Mouse (Mus musculus): ENCODE measurements around the gene Sspn. TPM values are rescaled to one million over a fixed set of nuclear protein-coding genes. Genes with fewer than 3 reads are reported as not detected.

The Sspn gene
- 100 to 1,000 TPM; 103 to 104 TPM for total RNA-seq (2021)

DNA sequence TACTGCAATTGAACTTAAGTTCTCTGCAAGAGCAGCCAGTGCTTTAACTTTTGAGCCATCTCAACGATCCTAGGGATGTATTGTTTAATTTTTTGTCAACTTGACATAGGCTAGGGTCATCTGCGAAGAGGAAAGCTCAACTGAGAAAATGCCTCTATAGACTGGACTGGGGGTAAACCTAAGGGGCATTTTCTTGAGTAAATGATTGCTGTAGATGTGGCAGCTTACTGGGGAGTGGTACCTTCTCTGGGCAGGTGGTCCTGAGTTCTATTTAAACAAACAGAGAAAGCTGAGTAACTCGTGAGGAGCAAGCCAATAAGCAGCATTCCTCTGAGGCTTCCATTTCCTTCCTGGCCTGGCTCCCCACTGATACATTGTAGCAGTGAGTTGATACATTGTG lies at the start of gene Sspn:
Gene Sspn, plus strand, starts transcription at position 301 of the 400 bp plus-strand sequence.
- DNase-seq, result no peak

DNA sequence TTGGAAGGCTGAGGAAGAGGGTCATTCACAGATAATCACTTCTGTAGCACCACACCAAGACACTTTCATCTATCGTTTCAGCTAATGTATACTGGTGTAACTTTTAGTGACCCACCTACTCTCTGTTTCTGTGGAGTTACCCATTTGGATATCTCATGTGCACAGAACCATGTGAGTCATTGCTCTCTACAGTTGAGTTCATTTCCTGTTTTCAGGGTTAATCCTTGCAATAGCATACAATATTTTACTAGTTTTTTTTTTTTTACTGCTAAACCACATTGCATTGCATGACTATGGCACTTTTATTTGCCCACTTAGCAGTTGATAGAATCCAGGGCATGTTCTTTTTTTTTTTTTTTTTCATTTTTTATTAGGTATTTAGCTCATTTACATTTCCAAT lies 48.4 kb upstream of the Sspn start:
- DNase-seq, result no peak

DNA sequence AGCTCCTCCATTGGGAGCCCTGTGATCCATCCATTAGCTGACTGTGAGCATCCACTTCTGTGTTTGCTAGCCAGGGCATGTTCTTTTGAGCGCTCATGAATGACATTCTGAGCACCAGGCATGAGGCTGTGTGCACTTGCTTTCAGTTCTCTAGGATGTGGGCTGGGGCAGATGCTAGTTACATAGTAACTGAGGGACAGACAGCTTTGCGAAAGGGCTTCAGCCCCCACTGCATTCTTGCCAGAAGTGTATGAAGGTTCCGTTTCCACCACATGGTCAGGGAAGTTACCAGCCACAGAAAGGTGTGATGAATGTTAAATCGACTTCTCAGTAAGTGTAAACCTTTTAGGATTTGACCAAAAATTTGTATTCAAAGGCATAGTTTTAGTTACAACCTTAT lies 47.8 kb upstream of the Sspn start:
- DNase-seq, result no peak

- no peak for DNase-seq
These were observed 46.4 kb upstream of the Sspn start for GRCm38 (mm10) chr6:145885069-145885468.

DNA sequence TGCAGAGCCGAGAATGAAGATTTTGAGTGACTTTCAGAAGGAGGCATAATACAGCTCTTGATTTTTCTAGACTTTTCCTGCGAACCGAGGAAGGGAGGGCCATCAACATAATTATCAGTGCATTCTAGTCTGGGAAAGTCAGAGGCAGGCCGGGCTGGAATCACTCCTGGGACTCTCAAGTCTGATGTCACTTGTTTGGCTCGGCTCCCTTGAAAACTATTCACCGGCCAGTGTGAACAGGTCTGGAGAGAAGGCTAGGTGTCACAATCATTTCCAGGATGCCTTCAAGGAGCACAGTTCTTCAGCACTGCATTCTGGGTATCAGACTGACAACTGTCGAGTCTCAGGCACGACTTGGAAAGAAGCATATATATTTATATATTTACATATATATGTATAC lies 45.2 kb upstream of the Sspn start:
- peak; percentile 81 for DNase-seq

DNA sequence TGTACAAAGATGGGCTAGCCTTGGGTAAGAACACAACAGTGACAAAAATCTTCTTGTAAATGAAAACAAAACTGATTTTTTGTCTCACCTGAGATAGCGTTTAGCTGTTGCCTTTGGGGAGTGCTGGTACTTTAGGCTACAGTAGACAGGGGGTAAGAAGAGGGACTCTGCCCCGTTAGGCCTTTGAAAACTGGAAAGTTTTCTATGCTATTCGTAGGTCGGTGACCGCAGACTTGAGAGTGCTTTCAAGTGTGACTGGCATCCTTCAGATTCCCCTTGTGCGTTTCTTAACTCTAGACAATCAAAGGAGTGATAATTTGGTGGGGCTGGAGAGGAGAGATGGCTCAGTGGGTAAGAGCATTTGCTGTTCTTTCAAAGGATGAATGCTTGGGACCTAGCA lies 43.7 kb upstream of the Sspn start:
- DNase-seq, result no peak

DNA sequence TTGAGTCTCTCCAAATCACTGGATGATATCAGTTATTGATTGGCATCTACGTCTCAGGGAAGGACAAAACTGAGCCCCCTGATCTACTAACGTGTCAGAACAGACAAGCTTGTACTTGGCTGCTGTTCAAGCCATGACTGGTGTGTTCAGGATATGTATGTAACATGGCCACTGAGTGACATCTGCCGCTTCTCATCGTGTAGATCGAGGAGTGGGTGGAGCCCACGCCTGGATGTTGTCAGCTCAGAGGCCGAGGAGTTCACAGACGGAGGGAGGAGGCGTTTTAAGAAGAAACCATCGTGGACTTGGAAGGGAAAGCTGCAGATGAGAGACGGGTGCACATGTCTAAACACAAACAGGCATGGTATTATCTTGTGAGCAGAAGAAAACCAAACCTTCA lies 39.5 kb upstream of the Sspn start:
- DNase-seq, result no peak

- DNase-seq, result no peak
These were observed 38.8 kb upstream of the Sspn start for GRCm38 (mm10) chr6:145892381-145893265.

DNA sequence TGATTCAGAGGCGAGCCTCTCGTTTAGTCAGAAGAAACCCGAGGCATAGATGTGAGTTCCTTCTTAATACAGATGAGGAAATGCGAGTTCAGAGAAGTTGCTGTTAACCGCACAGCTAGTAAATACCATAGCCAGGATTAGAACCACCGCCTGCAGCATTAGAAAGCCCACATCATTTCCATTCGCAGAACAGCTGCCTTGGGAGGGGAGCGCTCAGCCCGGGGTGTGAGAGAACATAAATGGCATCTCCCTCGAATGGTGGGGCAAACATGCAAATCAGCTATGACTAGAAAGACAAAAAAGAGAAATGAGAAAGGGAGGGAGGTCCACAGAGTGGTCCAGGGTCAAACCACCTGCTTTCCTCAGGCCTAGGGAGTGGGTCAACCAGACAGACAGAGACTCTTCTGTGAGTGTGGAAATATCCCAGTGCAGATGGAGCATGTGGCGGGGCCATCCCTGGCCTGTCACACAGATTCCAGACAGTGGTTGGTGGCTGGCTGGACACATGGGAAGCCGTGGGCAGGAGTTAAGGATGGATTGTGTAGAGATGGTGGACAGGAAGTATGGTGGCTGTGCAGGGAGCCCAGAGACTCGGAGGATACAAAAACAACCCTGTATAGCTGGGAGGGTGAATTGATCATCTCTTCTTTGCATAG lies 37.9 kb upstream of the Sspn start:
- no peak for DNase-seq

DNA sequence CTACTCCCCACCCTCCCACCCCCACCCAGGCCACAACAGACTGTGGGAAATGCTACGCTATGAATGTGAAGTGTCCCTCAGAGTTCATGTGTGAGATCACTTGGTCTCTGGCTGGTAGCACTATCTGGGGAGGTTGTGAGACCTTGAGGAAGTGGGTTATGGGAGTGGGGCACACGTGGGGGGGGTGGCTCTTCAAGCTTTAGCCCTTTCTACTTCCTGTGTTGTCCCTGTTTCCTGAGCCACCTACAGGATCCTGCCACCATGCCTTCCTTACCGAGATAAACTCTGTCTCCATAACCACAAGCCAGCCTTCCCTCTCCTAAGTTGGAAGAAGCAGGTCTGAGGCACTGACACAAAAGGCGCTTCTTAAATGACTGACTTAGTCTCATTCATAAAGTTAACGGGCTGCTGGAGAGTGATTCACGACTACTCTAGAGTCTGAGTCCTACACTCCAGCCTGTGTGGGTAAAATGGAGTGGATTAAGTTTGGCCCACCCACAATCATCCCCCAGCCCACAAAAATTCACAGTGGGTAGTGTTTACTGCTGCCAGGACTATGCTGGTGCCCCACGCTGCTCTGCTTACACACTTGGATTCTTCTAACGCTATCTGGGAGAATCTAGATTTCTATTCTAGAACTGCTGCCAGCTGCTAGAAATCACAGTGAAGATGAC lies 36.6 kb upstream of the Sspn start:
- no peak for DNase-seq

GRCm38 (mm10) chr6:145904169-145904568 lies 27.3 kb upstream of the Sspn start:
- no peak for DNase-seq

- no peak for DNase-seq
These were observed 26.8 kb upstream of the Sspn start for GRCm38 (mm10) chr6:145904616-145905015.

DNA sequence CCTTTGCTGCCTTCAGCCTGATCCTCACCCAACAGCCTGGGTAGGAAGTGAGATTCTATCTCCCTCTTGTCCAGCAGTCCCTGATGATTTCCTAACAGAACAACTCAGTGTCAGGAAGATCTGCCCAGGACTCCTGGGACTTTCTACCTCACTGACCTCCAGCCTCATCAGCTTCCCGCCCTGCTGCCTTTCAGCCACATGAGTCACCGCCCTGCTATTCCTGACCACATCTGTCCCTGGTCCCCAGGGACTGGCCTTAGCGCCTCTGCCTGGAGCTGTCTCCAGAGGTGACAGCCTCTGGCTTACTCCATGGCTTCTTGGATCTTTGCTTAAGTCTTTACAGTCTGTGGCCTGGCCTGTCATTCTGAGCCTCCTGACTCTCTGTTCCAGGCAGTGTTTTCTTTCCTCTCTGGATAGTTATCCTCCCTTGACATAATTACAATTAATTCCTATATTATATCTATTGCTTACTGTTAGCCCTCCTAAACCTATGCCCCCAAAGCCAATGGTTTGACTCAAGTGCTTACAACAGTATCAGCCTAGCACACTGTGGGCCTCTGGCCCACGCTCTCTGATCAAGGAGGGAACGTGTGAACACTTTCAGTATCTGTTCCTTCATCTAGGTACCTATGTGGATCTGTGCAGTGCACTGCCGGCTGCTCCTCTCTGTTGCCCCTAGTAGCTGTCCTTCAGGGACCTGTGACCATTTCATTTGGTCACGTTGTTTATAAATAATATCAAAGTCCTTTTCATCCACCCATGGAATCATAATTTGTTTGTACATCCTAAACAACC lies 25.1 kb upstream of the Sspn start:
- DNase-seq, result peak; percentile 22

GRCm38 (mm10) chr6:145909943-145910342 lies 21.5 kb upstream of the Sspn start:
- no peak for DNase-seq

DNA sequence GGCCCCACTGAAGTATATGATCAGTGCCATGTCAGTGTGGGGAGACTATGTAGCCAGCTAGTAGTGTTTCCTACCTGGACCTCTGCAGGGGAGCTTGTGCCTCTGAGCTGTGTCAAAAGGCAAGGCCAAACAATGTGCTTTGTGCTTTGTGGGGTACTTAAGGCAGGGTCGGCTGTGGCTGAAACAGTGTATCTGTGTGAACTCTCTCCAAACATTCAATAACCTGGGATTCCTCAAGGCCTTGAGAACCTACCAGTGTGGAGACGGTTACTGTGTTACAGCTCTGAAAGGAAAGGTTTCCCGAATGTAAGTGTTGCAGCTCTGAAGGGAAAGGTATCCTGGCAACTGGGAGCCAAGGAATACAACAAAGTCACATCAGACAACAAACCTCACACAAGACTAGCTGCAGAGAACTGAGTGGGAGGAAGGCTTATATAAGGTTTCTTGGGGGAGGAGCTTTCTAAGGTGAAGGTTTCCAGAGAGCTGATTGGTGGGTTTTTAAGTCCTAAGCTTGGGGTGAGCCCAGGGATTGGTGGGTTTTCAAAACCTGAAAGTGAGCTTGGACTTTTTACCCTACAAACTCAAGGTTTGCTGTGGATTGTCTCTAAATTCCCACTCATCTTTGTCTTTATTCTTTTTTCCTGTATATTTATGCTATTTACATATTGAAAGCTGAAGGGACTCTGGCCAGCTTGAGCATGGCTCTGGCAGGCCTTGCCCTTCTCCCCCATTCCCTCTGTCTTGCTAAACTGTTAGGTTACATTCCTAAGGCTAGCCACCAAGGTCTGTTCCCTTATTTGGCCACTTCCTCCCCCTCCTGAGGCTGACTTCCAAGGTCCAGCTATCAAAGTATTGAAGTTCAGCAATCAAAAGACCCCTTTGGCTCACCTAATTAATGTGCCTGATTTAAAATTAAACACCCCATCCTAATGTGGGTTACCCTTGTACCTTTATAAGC lies 20.7 kb upstream of the Sspn start:
- DNase-seq, result no peak

DNA sequence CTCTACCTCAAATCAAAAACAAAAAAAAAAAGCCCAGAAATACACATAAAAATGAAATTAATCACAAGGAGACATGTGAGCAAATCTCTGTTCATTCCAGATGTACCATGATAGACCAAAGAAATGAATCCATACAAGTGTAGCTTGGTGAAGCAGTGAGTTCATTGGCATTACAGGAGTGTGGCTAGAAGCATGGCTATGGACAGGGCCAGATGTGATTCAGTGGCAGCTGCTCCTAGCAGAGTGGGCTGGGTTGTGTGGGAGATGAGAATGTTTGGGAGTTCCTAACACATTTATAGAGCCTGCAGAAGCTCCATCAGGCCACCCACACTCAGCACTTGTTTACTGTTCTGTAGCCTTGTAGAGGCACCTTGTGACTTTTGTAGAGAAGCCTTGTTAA lies 19.2 kb upstream of the Sspn start:
- no peak for DNase-seq

- DNase-seq, result no peak
These were observed 16.0 kb upstream of the Sspn start for GRCm38 (mm10) chr6:145915435-145915834.

DNA sequence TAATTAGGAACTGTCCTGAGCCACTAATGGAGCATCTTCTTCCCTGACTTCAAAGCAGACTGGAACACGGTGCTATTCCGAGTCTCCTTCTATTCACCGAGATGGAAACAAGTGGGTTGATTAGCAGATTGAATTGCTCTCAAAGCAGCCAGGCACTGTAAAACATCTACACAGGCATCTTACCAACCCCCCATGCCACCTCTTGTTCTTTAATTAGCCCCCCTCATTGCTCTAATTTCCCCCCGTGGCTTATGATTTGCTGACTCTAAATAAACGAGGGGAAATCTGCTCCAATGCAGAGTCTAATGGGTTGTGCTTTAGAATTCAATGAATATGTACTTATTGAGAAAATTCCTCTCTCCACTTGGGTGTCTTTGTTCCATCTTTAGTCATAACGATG lies 15.0 kb upstream of the Sspn start:
- DNase-seq, result no peak

- no peak for DNase-seq
These were observed 13.2 kb upstream of the Sspn start for GRCm38 (mm10) chr6:145918236-145918635.

- no peak for DNase-seq
These were observed 7.8 kb upstream of the Sspn start for GRCm38 (mm10) chr6:145923594-145923993.

DNA sequence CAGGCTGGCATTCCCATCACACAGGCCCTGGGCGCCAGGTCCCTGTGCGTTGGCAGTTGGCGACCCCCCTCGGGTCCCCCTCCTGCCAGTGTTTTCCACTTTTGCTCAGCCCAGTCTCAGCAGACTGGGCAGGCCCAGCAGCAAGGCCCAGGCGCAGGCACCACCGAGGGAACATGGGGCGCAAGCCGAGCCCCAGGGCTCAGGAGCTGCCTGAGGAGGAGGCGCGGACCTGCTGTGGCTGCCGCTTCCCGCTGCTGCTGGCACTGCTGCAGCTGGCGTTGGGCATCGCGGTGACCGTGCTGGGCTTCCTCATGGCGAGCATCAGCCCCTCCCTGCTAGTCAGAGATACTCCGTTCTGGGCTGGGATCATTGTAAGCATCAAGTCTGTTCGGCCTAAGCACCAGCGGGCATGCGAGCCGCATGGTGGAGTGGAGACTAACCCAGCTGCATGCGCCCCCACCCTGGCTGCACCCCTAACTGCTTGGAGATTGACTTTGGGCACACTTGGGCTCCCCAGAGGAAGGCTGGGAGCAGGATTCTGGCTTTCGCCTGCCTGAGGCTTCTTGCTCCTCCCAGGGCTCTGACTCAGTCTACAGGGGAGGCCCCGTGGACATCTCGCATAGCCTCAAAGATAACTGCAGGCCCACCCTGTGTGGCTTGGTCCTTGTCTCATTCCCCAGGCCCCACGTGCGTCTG lies 2.7 kb downstream of the Sspn start:
- DNase-seq, result peak; percentile 85
